Mouse (Mus musculus): ENCODE measurements at regions not wholly inside any gene's neighbourhood (a gene's known extent, or its start where the extent isn't known, plus 50 kb on each side); places are given as distances from the start of the nearest gene placed in this dataset.

DNA sequence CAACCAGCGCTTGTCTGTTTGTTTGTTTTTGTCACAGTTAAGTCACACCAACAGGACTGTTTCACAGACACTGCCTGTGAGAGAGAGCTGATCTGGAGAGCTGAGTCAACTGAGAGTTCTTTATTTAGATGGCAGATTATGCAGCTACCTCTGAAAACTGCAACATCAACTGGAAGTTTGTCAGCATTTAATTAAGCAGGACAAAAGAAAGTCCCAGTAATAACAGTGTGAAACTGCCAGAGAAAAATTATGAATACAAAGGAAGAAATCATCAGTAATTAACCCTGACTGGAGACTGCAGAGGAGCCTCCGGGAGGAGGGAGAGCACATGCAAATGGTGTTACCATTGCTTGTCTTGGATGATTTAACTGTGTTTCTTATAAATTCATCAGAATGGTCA, 495.5 kb upstream of the Prmt6 start:
- Histone ChIP-seq H3K27ac (ENCODE audit: low read depth) (no peak overlapping the region), H3K27me3 (ENCODE audit: insufficient read depth, low read length) (no peaks in the 10 kb centered on the region), H3K9me3 (ENCODE audit: low read length) (no peaks in the 10 kb centered on the region), H3K4me1 (ENCODE audit: insufficient read depth) (no peaks in the 10 kb centered on the region), H3K9ac (replicated peaks) (no peak overlapping the region), H3K4me3 (ENCODE audit: low read depth, low read length) (no peak overlapping the region), H3K4me2 (ENCODE audit: low read depth, low read length) (no peak overlapping the region), H3K36me3 (replicated peaks; ENCODE audit: insufficient read depth, low read length) (no peaks in the 10 kb centered on the region)
- DNase-seq (no peak), ATAC-seq (no peak)
- TF ChIP-seq CTCF (IDR thresholded peaks at IDR 0.05; ENCODE audit: low read depth) (no peak), EP300 (IDR thresholded peaks at IDR 0.05; ENCODE audit: low read depth) (no peak)
- 29% methylated on average over 2 of the region's 2 CpGs for WGBS (ENCODE audit: insufficient replicate concordance)

DNA sequence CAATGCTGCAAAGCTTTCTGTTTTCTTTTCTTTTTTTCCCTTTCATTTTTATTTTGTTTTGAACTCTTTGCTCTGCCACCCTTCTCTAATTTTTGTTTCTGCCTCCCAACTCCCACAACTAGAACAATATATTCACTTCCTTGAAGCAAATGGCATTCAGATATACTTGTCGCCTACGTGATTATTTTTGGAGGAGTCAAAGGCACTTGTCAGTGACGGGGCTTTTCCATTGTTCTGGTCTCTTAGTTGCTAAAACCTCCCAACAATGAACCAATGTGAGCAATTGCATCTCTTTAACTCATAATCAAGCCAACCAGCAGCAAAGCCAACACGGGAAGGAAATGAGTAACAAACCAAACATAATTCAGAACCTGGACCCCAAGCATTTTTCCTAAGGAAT, 449.3 kb upstream of the Prmt6 start:
- Histone ChIP-seq H3K4me2 (ENCODE audit: low read depth, low read length) (no peak overlapping the region), H3K36me3 (replicated peaks; ENCODE audit: insufficient read depth, low read length) (no peaks in the 10 kb centered on the region), H3K4me3 (ENCODE audit: low read depth, low read length) (no peak overlapping the region), H3K9me3 (ENCODE audit: low read length) (no peaks in the 10 kb centered on the region), H3K9ac (replicated peaks) (no peak overlapping the region), H3K27ac (ENCODE audit: low read depth) (no peak overlapping the region), H3K4me1 (ENCODE audit: insufficient read depth) (no peaks in the 10 kb centered on the region), H3K27me3 (ENCODE audit: insufficient read depth, low read length) (no peaks in the 10 kb centered on the region)
- ATAC-seq (no peak), DNase-seq (no peak)
- no peak for TF ChIP-seq CTCF (IDR thresholded peaks at IDR 0.05; ENCODE audit: low read depth)
- TF ChIP-seq EP300 (IDR thresholded peaks at IDR 0.05; ENCODE audit: low read depth), result no peak
- 50% methylated on average over 4 of the region's 4 CpGs for WGBS (ENCODE audit: insufficient replicate concordance)

DNA sequence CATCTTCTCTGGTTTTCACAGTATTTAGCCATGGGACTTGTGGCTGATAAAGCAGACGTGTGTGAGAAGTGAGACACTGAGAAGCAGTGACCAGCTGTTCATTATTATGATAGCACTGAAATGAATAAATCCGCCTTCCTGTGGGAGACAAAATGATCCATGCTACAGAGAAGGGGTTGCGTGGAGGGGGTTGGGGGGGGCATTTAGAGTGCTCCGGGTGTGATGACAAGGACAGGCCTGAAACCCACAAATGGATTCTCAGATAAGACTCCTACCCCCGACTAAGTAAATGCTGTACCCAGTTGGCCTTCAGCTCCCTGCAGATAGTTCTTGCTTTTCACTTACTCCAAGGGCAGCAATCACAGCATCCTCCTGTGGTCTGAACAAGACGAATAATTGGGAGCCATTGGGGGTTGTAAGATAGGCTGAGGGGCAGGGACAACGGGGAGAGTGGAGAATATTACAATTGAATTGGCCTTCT, 416.8 kb upstream of the Prmt6 start:
- H3K4me3 ChIP-seq (ENCODE audit: low read depth, low read length), result no peak overlapping the region
- TF ChIP-seq EP300 (IDR thresholded peaks at IDR 0.05; ENCODE audit: low read depth) (no peak), CTCF (IDR thresholded peaks at IDR 0.05; ENCODE audit: low read depth) (no peak)
- DNase-seq (no peak), ATAC-seq (no peak)
- H3K9ac ChIP-seq (replicated peaks), result no peak overlapping the region
- no peaks in the 10 kb centered on the region for H3K4me1 ChIP-seq (ENCODE audit: insufficient read depth)
- H3K27me3 ChIP-seq (ENCODE audit: insufficient read depth, low read length), result no peaks in the 10 kb centered on the region
- H3K36me3 ChIP-seq (replicated peaks; ENCODE audit: insufficient read depth, low read length), result no peaks in the 10 kb centered on the region
- H3K27ac ChIP-seq (ENCODE audit: low read depth), result no peak overlapping the region
- WGBS (ENCODE audit: insufficient replicate concordance), result 53% methylated on average over 7 of the region's 7 CpGs
- no peak overlapping the region for H3K4me2 ChIP-seq (ENCODE audit: low read depth, low read length)
- H3K9me3 ChIP-seq (ENCODE audit: low read length), result no peaks in the 10 kb centered on the region

DNA sequence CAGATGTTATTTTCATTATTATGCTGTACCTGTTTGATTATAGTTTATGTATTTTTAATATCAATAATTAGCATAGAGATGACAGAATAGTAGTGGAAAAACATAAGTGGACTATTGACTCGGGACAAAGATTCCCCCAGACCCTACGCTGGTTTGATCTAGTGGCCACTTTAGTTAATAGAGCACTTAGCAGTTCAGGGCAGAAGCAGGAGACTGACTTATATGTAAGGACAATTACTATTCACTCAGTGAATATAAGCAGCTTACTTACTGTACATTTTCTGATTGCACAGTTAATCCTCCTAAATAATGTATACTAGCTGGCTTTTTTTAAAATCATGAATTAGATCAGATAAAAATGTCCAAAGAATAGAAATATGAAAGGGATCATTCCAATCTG, 416.2 kb upstream of the Prmt6 start:
- Histone ChIP-seq H3K27ac (ENCODE audit: low read depth) (no peak overlapping the region), H3K4me2 (ENCODE audit: low read depth, low read length) (no peak overlapping the region), H3K4me3 (ENCODE audit: low read depth, low read length) (no peak overlapping the region), H3K27me3 (ENCODE audit: insufficient read depth, low read length) (no peaks in the 10 kb centered on the region), H3K36me3 (replicated peaks; ENCODE audit: insufficient read depth, low read length) (no peaks in the 10 kb centered on the region), H3K9ac (replicated peaks) (no peak overlapping the region), H3K4me1 (ENCODE audit: insufficient read depth) (no peaks in the 10 kb centered on the region), H3K9me3 (ENCODE audit: low read length) (no peaks in the 10 kb centered on the region)
- TF ChIP-seq CTCF (IDR thresholded peaks at IDR 0.05; ENCODE audit: low read depth) (no peak), EP300 (IDR thresholded peaks at IDR 0.05; ENCODE audit: low read depth) (no peak)
- WGBS (ENCODE audit: insufficient replicate concordance), result 72% methylated on average over 2 of the region's 2 CpGs
- DNase-seq (no peak), ATAC-seq (no peak)

DNA sequence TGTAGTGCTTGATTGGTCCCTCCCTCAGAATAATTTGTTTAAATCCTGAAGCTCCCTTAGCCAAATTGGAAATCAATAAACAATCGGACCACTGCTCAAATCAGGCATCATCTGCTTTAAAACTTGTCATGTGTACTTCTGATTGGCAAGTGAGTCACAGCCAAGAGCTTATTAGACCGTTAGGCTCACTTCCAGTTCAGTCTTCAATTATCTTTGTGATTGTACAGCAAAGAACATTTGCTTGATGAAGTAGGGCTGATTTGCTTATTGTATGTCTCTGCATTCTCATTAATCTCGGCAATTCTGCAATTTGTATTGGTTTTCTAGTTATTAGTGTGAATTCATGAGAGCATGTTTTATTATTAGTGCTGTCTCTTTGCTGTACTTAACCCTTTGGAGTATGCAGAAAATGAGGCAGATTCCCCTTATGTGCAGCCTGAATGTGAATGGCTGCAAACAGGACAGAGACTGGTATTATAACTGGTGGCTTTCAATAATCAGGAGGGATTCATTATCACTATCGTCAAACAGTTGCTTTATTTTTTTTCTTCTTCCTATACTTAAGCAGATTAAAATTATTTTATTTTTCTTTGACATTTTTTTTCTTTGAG, 406.8 kb upstream of the Prmt6 start:
- Histone ChIP-seq H3K36me3 (replicated peaks; ENCODE audit: insufficient read depth, low read length) (no peaks in the 10 kb centered on the region), H3K4me3 (ENCODE audit: low read depth, low read length) (no peak overlapping the region), H3K4me1 (ENCODE audit: insufficient read depth) (no peaks in the 10 kb centered on the region), H3K27me3 (ENCODE audit: insufficient read depth, low read length) (no peaks in the 10 kb centered on the region), H3K4me2 (ENCODE audit: low read depth, low read length) (no peak overlapping the region), H3K9me3 (ENCODE audit: low read length) (no peaks in the 10 kb centered on the region), H3K9ac (replicated peaks) (no peak overlapping the region), H3K27ac (ENCODE audit: low read depth) (no peak overlapping the region)
- TF ChIP-seq CTCF (IDR thresholded peaks at IDR 0.05; ENCODE audit: low read depth), result no peak
- no peak for TF ChIP-seq EP300 (IDR thresholded peaks at IDR 0.05; ENCODE audit: low read depth)
- ATAC-seq (no peak), DNase-seq (no peak)
- whole genome bisulfite sequencing (ENCODE audit: insufficient replicate concordance), result 62% methylated on average over 4 of the region's 4 CpGs

DNA sequence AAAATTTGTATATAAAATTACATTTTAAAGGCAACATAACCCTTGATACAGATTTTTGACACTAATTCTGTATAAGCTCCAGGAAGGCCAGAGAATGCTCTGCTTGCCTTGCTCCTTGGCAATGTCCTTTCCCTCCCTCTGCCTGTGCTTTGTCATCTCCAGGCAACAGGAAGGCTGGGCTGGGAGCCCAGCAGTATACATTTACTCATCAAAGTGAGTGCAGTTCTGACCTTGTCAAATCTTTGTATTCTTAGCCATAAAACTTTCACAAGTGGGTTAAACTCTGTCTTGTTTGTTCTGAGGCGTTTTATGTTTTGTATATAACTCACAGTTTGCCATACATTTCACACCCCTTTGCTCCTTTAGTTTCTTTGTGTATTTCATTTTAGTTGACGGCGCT, 375.5 kb upstream of the Prmt6 start:
- TF ChIP-seq CTCF (IDR thresholded peaks at IDR 0.05; ENCODE audit: low read depth), result no peak
- no peak for TF ChIP-seq EP300 (IDR thresholded peaks at IDR 0.05; ENCODE audit: low read depth)
- Histone ChIP-seq H3K27me3 (ENCODE audit: insufficient read depth, low read length) (no peaks in the 10 kb centered on the region), H3K4me3 (ENCODE audit: low read depth, low read length) (no peak overlapping the region), H3K36me3 (replicated peaks; ENCODE audit: insufficient read depth, low read length) (no peaks in the 10 kb centered on the region), H3K27ac (ENCODE audit: low read depth) (no peak overlapping the region), H3K4me1 (ENCODE audit: insufficient read depth) (no peaks in the 10 kb centered on the region), H3K9me3 (ENCODE audit: low read length) (no peaks in the 10 kb centered on the region), H3K9ac (replicated peaks) (no peak overlapping the region), H3K4me2 (ENCODE audit: low read depth, low read length) (no peak overlapping the region)
- DNase-seq (no peak), ATAC-seq (no peak)
- WGBS (ENCODE audit: insufficient replicate concordance), result 69% methylated on average over 3 of the region's 3 CpGs
